Mouse (Mus musculus) small intestine, adult 2 months (tissue): Measurements from ENCODE around the gene Otop2. TPM values are rescaled to one million over a fixed set of nuclear protein-coding genes. Genes with fewer than 3 reads are reported as not detected.

Experiments used
- H3K27ac ChIP-seq: fragments of 200-500 bp; 2 replicates; pipeline ENCODE4 v1.5.1; 2012; ENCODE audit warnings: low read depth, low read length, control low read depth, inconsistent platforms; ENCODE audit not compliant: insufficient read depth
- H3K27me3 ChIP-seq: fragments of 200-500 bp; 2 replicates; pipeline ENCODE4 v1.6.1; 2012; ENCODE audit warnings: mild to moderate bottlenecking, moderate library complexity, low read length, inconsistent platforms; ENCODE audit not compliant: control insufficient read depth, insufficient read depth
- H3K36me3 ChIP-seq: fragments of 200-500 bp; 2 replicates; pipeline ENCODE4 v1.6.1; 2012; ENCODE audit warnings: mild to moderate bottlenecking, low read length, control low read depth, inconsistent platforms; ENCODE audit not compliant: control insufficient read depth, insufficient read depth
- H3K4me1 ChIP-seq: fragments of 200-500 bp; 2 replicates; pipeline ENCODE4 v1.6.1; 2012; ENCODE audit warnings: low read length, inconsistent platforms, mixed read lengths; ENCODE audit not compliant: control insufficient read depth, insufficient read depth, insufficient read length
- H3K4me3 ChIP-seq: fragments of 200-500 bp; 2 replicates; pipeline ENCODE4 v1.5.1; 2012; ENCODE audit warnings: low read depth, mild to moderate bottlenecking, control low read depth, inconsistent platforms, low read length, moderate library complexity
- CTCF ChIP-seq: fragments of 200-500 bp; IDR thresholded peaks from 2 replicates; pipeline ENCODE4 v1.5.1; 2012; ENCODE audit warnings: low read depth, mild to moderate bottlenecking, control low read depth, inconsistent platforms, low read length, moderate library complexity, mixed read lengths; ENCODE audit not compliant: insufficient replicate concordance, insufficient read length; ENCODE audit errors: extremely low read depth
- POLR2A ChIP-seq: fragments of 200-500 bp; IDR thresholded peaks from 2 replicates; pipeline ENCODE4 v1.6.1; 2012; ENCODE audit warnings: low read depth, mild to moderate bottlenecking, control low read depth, inconsistent platforms, low read length, moderate library complexity
- whole genome bisulfite sequencing: fragments of 180-500 bp; shearing (Covaris S2); methylation state at CpG from one replicate; pipeline ENCODE4 v1.1.7; 2018; 5-methylcytosine and 5-hydroxymethylcytosine counted together
- polyA plus RNA-seq: library from polyadenylated mRNA; depleted of rRNA; stranded (reverse); fragments of >200 nt; gene quantifications from 2 replicates; pipeline ENCODE4 v1.2.3, GENCODE M21; 2012

The Otop2 gene
- polyA plus RNA-seq, 1 experiment: 1.3 TPM

- no peak for TF ChIP-seq POLR2A
- no peak for TF ChIP-seq CTCF
- Histone ChIP-seq H3K4me3 (no peak overlapping the region), H3K4me1 (0 out of 2 replicates have a peak, but pooled peaks cover 3% of the 10 kb centered on the region), H3K27me3 (no peaks in the 10 kb centered on the region), H3K36me3 (no peaks in the 10 kb centered on the region), H3K27ac (no peak overlapping the region)
- WGBS: 65% methylated on average over 9 of the region's 9 CpGs
These were observed 23.5 kb upstream of the Otop2 start for GRCm38 (mm10) chr11:115283486-115283765.

- TF ChIP-seq CTCF: no peak
- no peak for TF ChIP-seq POLR2A
- 0 out of 2 replicates have a peak, but pooled peaks cover 3% of the 10 kb centered on the region for H3K4me1 ChIP-seq
- no peak overlapping the region for H3K27ac ChIP-seq
- 82% methylated on average over 12 of the region's 12 CpGs for WGBS
- H3K4me3 ChIP-seq: no peak overlapping the region
- no peaks in the 10 kb centered on the region for H3K27me3 ChIP-seq
- H3K36me3 ChIP-seq: no peaks in the 10 kb centered on the region
These were observed 22.9 kb upstream of the Otop2 start for GRCm38 (mm10) chr11:115283891-115284620.

- H3K36me3 ChIP-seq: no peaks in the 10 kb centered on the region
- WGBS: 31% methylated on average over 4 of the region's 4 CpGs
- no peak overlapping the region for H3K27ac ChIP-seq
- H3K4me3 ChIP-seq: no peak overlapping the region
- 0 out of 2 replicates have a peak, but pooled peaks cover 3% of the 10 kb centered on the region for H3K4me1 ChIP-seq
- H3K27me3 ChIP-seq: no peaks in the 10 kb centered on the region
- TF ChIP-seq CTCF (no peak), POLR2A (no peak)
These were observed 21.7 kb upstream of the Otop2 start for GRCm38 (mm10) chr11:115285282-115285681.

GRCm38 (mm10) chr11:115286201-115286993 is 20.6 kb upstream of the Otop2 start:
- no peak overlapping the region for H3K4me3 ChIP-seq
- H3K36me3 ChIP-seq: no peaks in the 10 kb centered on the region
- TF ChIP-seq CTCF (no peak), POLR2A (no peak)
- no peak overlapping the region for H3K27ac ChIP-seq
- H3K27me3 ChIP-seq: no peaks in the 10 kb centered on the region
- 83% methylated on average over 19 of the region's 19 CpGs for WGBS
- 0 out of 2 replicates have a peak, but pooled peaks cover 3% of the 10 kb centered on the region for H3K4me1 ChIP-seq

GRCm38 (mm10) chr11:115287386-115287785 is 19.6 kb upstream of the Otop2 start:
- TF ChIP-seq CTCF: no peak
- TF ChIP-seq POLR2A: no peak
- H3K36me3 ChIP-seq: no peaks in the 10 kb centered on the region

GRCm38 (mm10) chr11:115288305-115288704 is 18.7 kb upstream of the Otop2 start:
- TF ChIP-seq POLR2A (no peak), CTCF (no peak)
- WGBS: 92% methylated on average over 2 of the region's 2 CpGs
- Histone ChIP-seq H3K27me3 (no peaks in the 10 kb centered on the region), H3K4me1 (peaks cover 11% of the 10 kb centered on the region; the same call in 1 of the 2 replicates), H3K36me3 (no peaks in the 10 kb centered on the region), H3K27ac (no peak overlapping the region), H3K4me3 (no peak overlapping the region)

More at GRCm38 (mm10) chr11:115287386-115287785, 19.6 kb upstream of the Otop2 start:
- no peaks in the 10 kb centered on the region for H3K27me3 ChIP-seq
- WGBS: 80% methylated on average over 5 of the region's 5 CpGs
- peaks cover 5% of the 10 kb centered on the region; the same call in 1 of the 2 replicates for H3K4me1 ChIP-seq
- no peak overlapping the region for H3K27ac ChIP-seq
- no peak overlapping the region for H3K4me3 ChIP-seq

- WGBS: 79% methylated on average over 8 of the region's 8 CpGs
- Histone ChIP-seq H3K4me3 (no peak overlapping the region), H3K4me1 (peaks cover 11% of the 10 kb centered on the region; the same call in 1 of the 2 replicates), H3K27ac (no peak overlapping the region), H3K27me3 (no peaks in the 10 kb centered on the region), H3K36me3 (no peaks in the 10 kb centered on the region)
- TF ChIP-seq POLR2A (no peak), CTCF (no peak)
These were observed 17.1 kb upstream of the Otop2 start for GRCm38 (mm10) chr11:115289885-115290284.
